Mouse (Mus musculus) thymus, postnatal 4 days (tissue): ENCODE measurements at regions not wholly inside any gene's neighbourhood (a gene's known extent, or its start where the extent isn't known, plus 50 kb on each side); places are given as distances from the start of the nearest gene placed in this dataset.
A peak's percentile ranks its signal among the peaks of the same experiment; 100 is the strongest.

Source experiments
- DNase-seq: peaks from one replicate; pipeline ENCODE4 v3.0.0; 2021

DNA sequence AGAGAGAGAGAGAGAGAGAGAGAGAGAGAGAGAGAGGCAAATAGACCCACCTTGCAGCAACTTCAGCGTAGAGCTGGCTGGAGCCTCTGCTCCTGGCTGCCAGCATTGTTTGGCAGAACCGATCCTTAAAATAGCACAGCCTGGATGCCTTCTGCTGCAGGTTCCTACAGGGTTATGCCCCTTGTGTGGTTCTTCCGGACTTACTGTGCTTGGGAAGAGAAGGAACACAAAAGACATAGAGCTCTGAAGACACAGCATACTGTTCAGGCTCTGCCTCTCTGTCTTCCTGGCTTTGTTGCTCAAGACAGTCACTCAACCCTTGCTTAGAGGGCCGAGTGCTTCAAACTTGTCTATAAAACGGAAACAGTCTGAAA lies 86.2 kb upstream of the Slc25a26 start:
- no peak for DNase-seq

DNA sequence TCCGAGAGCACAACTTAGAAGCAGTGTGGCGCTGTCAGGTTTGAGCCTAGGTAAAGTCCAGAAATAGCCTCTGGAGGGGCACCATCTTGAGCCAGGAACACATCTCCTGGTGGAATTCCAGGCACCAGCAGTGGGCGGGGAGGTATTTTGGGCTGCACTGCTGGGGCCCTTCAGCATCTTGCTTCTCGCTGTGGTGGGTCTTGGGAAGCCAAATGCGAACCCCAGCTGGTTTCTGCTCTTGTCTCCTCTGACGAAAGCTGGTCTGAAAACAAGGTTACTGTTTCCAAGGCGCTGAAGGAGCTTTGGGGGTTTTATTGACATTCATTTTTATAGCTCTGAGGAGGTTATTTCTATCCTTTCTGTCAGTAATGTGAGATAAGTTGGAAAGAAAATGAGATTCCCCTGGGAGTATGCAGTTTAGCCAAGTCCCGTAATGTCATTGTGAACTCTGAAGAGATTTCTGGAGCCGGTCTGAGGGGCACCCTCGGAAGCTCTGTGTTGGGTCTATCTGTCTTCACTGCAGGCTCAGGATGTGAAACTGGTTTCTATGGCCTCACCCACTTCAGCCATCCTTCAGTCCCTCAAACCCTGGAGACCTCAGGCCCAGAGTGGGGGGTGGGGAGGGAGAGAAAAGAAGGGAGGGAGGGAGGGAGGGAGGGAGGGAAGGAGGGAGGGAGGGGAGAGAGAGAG lies 86.7 kb upstream of the Slc25a26 start:
- DNase-seq: no peak

DNA sequence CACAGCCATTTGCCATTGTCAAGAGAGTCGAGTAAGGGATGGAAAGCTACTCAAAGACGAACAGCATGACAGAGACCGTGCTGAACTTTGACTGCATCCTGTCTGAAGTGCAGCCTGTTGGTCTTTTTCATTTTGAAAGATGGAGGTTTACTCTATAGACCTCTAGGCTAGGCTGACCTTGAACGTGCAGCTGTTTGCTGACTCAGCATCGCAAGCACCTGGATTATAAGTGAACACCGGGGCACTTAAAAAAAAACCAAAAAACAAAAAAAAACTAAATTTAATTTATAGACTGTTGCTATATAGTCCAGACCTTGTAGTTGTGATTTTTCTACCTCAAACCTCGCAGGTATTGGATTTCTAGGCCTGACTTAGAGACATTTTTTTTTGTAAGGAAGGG lies 87.8 kb upstream of the Slc25a26 start:
- no peak for DNase-seq

DNA sequence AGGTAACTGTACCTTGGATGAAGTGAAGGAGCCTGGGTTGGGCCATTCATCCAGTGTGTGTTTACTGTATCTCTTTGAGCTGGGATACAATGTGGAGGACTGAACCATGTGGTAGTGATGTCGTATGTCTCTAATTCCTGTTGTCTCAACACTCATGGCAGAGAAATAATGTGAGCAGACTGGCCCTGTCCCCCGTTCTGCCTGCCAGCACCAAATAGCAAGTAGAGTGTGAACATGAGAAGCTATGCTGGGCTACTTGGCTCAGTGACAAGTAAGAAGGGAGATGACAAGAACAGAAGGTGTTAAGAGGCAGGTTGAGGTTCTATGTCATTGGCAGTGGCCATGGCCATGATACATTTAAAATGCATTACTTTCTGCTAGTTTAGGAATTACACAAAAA lies 89.7 kb upstream of the Slc25a26 start:
- no peak for DNase-seq

DNA sequence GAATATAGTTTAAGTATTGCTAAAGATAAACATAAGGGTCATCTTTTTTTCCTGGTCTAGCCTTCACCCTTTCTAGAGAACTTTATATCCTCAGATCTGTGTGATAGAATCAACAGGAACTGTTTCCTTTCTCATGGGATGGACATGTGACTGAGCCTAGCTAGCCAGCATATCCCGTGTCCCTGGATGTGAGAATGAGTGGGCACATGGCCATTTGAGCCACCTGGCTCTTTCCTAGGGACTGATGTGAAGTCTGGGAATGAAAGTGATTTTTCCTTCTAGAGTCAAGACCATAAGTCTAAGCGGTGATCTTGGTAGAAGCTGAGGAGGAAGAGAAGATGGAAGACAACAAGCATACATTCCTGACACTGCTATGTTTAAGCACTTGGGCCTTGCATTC lies 91.1 kb upstream of the Slc25a26 start:
- no peak for DNase-seq

DNA sequence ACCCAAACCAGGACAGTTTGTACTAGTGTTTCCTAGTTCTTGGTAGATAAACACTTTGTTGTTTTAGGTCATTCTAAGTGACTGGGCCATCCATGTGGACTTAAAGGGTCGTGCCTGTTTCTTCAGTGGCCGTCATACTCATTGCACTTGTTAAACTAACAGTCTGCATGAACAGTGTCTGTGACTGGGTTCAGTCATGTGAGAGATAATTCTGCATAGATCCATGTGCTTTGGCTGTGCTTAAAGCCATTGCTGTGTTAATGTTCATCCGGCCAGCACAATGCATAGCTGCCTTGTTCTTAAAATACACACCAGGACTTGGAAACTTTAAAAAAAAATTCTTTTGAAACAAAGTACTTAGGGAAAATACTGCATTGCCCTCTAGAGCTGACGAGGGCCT lies 92.4 kb upstream of the Slc25a26 start:
- no peak for DNase-seq

DNA sequence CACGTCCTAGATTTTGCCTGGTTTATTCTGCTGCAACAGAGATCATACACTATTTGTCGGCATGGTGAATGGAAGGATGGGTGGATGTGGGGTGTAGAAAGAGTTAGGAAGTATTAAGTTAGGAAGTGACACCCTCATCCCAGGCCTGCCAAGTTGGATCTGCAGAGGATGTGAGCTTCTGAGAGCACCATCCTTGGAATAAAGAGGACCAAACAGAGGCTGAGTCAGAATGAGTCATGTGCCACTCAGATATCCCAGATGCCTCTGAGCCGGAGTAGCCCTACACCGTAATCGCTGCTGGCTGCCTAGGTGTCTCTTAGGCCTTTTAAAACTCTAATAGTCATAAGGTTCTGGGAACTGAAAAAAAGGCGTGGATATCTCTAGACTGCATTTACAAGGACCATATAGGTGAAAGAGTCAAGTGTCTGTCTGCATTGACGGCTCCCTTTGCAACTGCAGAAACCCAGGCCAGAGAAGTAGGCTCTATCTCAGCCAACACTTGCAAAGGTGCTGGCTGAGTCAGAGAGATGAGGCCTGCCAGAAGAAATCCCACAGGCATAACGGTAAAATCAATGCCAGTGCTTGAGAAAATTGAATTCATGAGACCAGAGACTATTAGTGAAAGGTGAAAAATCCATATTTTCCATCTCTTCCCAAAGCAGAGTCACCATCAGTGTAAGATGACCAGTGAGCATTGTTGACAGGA lies 94.6 kb upstream of the Slc25a26 start:
- no peak for DNase-seq

DNA sequence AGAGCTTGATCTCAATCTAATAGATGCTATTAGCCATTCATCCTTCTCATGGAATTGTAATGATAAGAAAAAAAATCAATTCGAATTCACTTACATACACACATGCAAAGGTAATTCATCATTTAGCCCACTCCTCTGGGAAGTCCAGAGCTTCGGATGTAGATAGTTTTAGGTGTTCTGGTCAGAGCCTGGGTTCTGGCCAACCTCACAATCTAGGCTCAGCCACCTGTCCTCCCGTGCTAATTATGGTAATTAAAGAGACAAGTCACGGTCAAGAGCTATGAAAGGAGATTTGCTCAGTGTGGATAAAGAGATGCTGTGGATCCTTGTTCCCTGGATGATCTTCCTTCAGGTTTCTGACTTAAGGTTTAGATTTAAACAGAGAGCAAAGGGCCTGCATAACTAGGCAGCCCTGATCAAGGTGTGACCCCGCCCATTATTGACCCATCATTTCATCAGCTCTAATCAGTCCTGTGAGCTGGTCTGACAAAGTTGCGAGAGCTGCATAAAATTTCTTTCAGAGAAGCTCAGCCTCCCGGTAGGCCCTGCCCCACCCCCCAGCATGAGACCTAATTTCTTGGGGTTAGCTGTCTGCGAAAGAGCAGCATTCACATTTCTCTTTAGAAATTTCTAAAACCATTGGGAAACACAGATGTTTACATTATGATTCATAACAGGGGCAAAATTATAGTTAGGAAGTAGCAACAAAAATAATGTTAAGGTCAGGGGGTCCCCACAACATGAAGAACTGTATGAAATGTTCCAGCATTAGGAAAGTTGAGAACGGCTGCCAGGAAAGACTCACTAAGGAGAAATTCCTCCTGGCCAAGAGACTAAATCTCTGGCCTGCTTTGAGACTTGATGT lies 98.3 kb upstream of the Slc25a26 start:
- DNase-seq: no peak

DNA sequence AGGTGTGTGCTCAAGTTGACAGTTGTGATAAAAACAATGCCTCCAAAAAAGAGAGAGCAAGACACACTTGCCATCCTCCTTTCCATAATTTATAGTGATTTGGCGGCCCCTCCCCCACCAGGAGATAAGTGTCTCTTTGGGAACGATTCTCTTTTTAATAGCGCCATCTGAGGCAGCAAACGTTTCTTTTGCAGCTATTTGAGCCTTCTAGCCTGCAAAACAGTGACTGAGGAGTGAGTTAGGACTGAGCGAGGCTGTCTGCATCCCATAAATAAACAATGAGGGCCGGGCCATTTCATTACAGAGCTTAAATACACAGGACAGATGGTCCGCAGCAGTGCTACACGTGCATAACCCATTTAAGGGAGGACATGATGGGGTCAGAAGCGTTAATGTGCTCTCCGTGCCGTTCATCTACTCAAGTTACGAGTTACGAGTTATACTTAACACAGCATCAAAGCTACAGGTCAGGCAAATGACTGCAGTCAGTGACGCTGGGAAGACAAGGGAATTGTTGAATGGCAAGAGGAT lies 99.0 kb upstream of the Slc25a26 start:
- no peak for DNase-seq

DNA sequence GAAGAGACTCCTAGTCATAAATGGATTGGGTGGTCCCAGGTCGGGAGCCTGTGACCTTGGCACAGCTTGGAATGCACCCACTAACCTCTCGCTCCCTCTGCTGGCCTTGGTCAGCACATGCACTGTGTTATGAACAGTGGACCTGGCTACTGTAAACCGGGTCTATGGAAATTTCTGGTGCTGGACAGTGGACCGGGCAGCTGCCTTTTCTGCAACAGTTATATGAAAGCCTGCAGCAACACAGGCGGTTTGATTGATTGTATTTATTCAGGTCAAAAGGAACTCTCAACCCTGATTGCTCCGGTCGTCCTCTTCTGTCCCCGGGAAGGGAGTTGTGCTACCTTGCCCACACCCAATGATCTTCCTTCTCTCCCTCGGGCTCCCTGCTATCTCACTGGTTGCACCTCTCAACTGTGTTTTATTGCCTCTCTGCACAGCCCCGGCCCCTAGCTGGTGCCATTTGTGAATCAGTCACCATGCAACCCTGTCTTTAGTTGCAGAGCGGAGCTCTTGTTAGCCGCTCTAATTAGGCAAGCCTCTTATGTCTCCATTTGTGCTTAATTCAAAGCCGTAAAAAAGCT lies 99.6 kb upstream of the Slc25a26 start:
- DNase-seq: peak; percentile 9

DNA sequence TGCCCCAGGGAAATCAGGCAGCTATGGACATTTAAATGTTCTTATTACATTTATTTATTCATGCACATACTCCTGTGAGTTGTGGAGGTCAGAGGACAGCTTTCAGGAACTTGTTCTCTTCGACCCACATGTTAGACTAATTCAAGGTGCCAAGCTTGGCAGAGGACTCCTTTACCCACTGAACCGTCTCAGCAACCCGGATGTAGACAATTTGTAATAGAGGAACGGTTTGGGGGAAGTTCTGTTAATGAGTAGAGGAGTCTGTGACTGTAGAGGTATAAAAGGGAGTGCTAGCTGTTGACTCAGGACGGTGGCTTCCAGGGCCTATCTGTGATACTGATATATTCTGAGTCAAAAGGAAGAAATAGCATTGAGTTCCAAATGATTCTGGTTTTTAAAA lies 107.4 kb upstream of the Magi1 start:
- no peak for DNase-seq

DNA sequence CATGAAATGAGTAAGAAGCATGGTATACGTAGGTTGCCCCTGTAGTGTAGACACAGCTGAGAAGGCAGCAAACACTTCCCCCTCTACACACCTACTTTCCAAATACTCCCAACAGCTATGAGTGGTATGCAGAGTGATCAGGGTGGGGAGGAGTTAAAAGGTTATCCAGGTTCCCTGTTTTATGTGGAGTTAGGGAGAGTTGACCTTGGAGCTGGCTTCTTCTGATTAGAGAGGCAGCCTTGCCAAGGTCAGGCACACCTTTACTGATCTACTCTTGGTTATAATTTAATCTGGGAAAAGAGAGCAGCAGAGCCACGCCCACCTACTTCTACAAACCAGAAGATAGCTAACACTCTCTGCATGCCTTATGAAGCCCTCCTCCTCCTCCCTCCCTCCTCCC lies 106.7 kb upstream of the Magi1 start:
- DNase-seq: no peak

DNA sequence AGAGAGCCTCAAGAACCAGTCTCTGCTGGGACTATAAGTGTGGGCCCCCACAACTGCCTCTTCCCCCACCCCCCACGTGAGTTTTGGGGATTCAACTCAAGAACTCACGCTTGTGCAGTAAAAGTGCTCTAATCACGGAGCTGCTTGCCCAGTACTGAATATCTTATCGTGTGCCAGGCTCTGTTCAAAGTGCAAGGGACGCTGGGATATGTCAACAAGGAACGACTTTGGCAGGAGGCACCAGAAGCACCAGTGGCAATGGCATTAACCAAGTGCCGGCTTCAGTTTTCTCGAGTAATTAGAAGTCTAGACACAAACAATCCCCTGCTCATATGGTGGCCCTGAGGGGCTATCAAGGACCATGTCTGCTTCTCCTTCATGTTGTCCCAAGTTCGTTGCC lies 106.0 kb upstream of the Magi1 start:
- DNase-seq: no peak

DNA sequence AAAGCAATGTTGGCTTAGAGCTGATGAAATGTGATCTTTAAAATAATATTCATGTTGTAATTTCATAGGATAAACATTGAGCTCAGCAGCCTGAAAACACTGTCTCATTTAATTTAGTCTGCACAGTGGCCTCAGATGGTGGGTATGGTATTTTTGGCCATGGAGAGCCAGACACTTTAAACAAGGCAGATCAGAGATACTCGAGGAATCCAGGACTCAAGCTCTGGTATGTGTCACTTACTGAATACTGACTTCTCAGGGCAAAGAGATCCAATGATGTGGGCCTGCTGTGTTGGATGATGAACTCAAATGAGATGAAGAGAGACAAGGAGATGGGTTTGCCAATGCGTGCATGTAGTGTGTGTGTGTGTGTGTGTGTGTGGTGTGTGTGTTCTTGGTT lies 103.9 kb upstream of the Magi1 start:
- no peak for DNase-seq

DNA sequence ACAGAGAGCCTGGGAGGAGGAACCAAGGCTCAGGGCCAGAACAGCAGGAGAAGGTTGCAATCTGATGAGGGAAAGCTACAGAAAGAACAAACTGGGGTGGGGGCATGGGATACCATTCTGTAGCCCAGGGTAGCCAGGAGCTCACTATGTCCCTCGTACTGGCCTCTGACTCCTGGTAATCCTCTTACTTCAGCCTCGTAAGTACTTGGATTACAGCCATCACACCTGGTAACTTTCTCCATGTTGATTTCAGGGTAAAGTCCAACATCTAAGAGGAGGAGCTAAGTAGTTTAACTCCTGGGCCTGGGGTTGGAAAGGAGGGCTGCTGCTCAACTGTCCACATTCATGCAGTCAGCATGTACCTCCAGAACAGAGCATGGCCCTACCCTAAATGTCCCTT lies 101.8 kb upstream of the Magi1 start:
- DNase-seq: no peak

DNA sequence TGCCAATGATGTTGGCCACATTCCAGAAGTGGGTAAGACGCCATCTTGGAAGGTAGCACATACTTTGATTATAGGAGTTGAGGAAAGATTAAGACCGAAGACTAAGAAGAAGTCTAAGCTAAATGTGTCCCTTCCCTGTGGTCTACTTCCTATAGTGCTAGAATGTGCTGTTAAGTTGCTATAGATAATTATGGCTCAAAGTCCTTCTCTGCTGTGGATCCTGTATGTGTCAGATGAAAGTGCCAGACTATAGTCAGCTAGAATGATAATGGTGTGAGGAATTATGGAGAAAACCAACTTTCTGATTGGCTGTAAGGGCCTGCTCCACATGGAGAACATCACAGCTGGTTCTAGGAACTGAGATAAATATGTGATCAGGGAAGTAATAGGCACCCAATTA lies 86.3 kb upstream of the Magi1 start:
- no peak for DNase-seq

DNA sequence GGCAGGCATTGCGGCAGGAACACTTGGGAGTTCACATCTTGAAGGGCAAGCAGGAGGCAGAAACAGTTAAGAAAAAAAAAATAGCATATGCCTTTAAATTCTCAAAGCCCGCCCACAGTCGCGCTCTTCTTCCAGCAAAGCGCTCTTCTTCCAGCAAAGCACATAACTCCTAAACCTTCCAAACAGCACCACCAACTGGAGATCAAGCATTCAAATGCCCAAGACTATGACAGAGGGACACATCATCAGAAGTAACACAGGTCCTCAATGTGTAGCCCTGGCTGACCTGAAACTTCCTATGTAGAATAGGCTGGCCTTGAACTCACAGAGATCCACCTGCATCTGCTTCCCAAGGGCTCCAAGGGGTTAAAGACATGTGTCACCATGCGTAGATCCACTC lies 80.2 kb upstream of the Magi1 start:
- DNase-seq: no peak

DNA sequence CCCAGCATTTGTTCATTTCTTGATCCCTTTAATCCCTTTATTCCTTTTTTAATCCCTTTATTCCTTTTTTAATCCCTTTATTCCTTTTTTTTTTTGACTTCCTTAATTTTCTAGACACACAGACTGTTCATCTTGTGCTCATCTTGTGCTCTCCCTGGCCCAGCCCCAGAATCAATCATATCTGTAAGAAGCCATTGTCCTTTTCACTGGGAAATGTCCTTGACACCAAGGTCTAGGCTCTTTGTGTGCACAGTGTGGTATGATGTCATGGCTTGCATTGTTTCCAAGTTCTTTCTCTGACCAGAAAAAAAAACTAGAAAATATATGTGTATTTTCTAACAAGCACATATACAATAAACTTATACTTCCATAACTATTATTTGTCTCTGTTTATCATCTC lies 78.9 kb upstream of the Magi1 start:
- no peak for DNase-seq

DNA sequence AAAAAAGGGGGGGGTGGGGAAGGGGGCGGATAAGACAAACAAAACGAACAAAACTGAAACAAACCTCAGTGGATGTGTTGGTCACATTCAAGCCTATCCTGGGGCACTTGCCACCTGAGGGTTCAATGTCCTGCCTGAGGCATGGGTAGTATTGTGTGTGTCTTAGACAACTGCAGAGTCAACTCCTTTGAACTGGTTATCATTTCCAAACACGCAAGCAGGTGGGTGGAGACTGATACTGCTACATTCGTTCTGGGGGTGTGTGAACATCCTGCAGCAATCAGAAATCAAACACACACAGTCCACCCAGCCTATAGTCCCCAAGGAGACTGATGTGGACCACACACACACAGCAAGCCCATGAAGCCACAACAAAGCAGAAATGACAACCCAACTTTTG lies 73.9 kb upstream of the Magi1 start:
- no peak for DNase-seq

DNA sequence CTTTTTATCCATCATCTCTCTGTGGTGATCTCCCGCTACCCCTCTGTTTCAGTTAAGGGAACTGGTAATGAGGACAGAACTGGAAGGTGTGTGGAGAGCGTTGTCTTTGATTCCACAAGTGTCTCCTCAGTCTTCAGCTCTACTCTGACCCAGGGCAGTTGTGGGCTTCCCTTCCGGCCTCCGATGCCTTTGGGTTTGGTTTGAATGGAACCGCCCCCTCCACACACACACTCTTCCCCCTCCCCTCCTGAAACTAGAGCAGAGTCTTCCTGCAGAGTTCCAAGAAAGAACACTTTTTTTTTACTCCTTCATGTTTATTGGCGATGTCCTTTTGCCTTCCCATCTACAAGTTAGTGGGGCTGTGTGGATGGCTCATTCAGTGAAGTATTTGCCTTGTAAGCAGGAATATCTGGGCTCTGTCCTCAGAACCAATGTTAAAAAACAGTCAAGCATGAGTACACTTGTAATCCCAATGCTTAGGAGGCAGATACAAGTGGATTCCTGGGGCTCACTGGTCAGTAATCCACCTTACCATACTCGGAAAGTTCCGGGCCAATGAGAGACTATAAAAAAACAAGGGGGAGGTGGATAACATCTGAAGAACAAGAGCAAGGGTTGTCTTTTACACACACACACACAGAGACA lies 70.9 kb upstream of the Magi1 start:
- DNase-seq: no peak

DNA sequence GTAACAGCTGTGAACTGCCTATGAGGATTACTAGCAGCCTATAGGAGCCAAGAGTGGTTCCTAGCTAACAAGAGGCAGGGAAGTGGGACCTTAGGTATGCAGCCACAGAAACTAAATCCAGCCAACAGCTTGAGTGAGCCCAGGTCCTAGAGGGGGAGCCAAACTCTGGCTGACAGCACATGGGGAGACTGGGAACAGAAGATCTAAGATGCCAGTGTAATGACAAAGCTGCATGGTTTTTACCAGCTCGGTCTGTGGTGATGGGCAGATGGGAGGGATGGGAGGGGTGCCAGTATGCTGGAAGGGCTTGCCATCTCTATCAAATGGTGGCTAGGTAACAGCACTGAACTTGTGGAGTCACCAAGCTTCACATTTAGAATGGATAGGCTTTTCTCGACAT lies 60.6 kb upstream of the Magi1 start:
- DNase-seq: no peak

DNA sequence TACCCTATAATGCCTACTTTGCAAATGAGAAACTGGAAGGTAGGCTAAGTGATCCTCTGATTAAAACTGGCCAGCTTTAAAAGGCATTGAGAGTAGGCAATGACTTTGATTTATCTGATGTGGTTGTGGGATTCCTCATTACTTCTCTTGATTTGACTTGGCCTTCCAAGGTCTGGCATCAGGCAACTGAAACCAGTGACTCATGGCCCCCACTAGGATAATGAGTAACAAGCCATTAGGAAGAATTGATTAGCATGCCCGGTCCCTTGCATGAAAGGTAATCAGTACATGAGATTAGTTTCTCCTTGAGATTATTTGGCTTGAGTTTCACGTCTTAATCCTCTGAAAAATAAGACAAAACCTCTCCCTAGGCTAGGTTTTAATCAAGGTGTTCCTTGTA lies 56.8 kb upstream of the Magi1 start:
- DNase-seq: no peak

DNA sequence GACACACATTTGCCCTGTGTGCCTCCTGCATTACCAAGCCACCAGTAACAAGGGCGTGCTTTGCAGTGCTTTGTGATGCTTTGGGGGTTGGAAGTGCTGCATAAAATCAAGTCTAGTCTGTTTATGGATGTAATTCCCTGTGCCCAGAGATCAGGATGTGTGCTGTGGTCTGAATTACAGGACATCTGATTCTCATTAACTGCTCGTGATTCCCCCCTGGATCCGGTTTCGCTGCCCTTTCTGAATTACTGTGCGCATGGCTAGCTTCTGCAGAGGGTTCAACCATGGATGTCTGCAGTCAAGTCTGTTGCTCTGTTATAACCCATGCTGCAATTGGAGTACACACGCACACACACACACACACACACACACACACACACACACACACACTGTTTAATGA lies 52.5 kb upstream of the Magi1 start:
- DNase-seq: no peak
